Mouse (Mus musculus) left cerebral cortex, postnatal 10 days (tissue): ENCODE measurements around the gene Hist1h1d. TPM values are rescaled to one million over a fixed set of nuclear protein-coding genes. Genes with fewer than 3 reads are reported as not detected.
A peak's percentile ranks its signal among the peaks of the same experiment; 100 is the strongest.
"Not testable (repeated sequence)": the region's sequence is repeated elsewhere in the genome, so short reads cannot be mapped to it uniquely, and the experiment has no call there.

Source experiments
- DNase-seq, 2 experiments: peaks; one replicate each; pipeline ENCODE4 v3.0.0; 2021 to 2022; ENCODE audit warnings: low spot score in 2 of 2, mixed read lengths in 1 of 2; ENCODE audit errors: extremely low spot score in 1 of 2
- intact Hi-C: fragments of 180-260 bp; cut with DNase I; formaldehyde crosslinking; loops from one replicate; pipeline ENCODE4 v1.15.1; 2025
- total RNA-seq, 2 experiments: library from RNA; stranded (reverse); gene quantifications; 2 replicates each; pipeline ENCODE4 v1.2.3; 2021

The Hist1h1d gene
- total RNA-seq, 2 experiments from 2014 or later = 4.5 to 5.3 TPM

GRCm38 (mm10) chr13:23541497-23541896 lies 11.6 kb upstream of the Hist1h1d start:
- no peak for DNase-seq
- intact Hi-C loops = no loop called here

GRCm38 (mm10) chr13:23542225-23542980 lies 10.7 kb upstream of the Hist1h1d start:
- DNase-seq, intact Hi-C loops: not testable (repeated sequence)

GRCm38 (mm10) chr13:23542999-23543607 lies 10.0 kb upstream of the Hist1h1d start, which contains the start of gene Hist1h2bh:
Gene Hist1h2bh (minus strand): TSS chr13:23543392.
- peak; percentile 17 to 87 for DNase-seq
- intact Hi-C loops = not testable (repeated sequence)

GRCm38 (mm10) chr13:23543965-23544786 lies 8.9 kb upstream of the Hist1h1d start, which contains the start of gene Hist1h3f:
Gene Hist1h3f (plus strand): TSS chr13:23544052.
- intact Hi-C loops = no loop called here
- DNase-seq = peak; percentile 54 to 92

- DNase-seq, intact Hi-C loops: not testable (repeated sequence)
Measured at GRCm38 (mm10) chr13:23544787-23545120, 8.3 kb upstream of the Hist1h1d start.

GRCm38 (mm10) chr13:23546694-23547093 lies 6.4 kb upstream of the Hist1h1d start:
- DNase-seq = no peak
- intact Hi-C loops = no loop called here

GRCm38 (mm10) chr13:23550761-23551145 lies 2.3 kb upstream of the Hist1h1d start:
- no peak for DNase-seq
- intact Hi-C loops = loop anchor here (10.0 kb wide), 1 partner anchor 204 kb away; the partner anchor contains the start of genes Hist1h2ab, Hist1h3b and Hist1h4b

- intact Hi-C loops = loop anchor here (10.0 kb wide), 1 partner anchor 204 kb away; the partner anchor contains the start of genes Hist1h2ab, Hist1h3b and Hist1h4b
Measured at GRCm38 (mm10) chr13:23551146-23551834, 1.8 kb upstream of the Hist1h1d start, which contains the start of gene Hist1h4f. Gene Hist1h4f (minus strand): TSS chr13:23551648.

GRCm38 (mm10) chr13:23551931-23552914 lies 839 bp upstream of the Hist1h1d start:
- intact Hi-C loops = loop anchor here (10.0 kb wide), 1 partner anchor 203 kb away; the partner anchor contains the start of genes Hist1h2ab, Hist1h3b and Hist1h4b

More at GRCm38 (mm10) chr13:23551146-23551834, 1.8 kb upstream of the Hist1h1d start, which contains the start of gene Hist1h4f:
- peak; percentile 90 for DNase-seq

GRCm38 (mm10) chr13:23554393-23554792 lies 1.3 kb downstream of the Hist1h1d start:
- DNase-seq = no peak
- intact Hi-C loops = loop anchor here (10.0 kb wide), 1 partner anchor 200 kb away; the partner anchor contains the start of genes Hist1h2ab, Hist1h3b and Hist1h4b

More at GRCm38 (mm10) chr13:23551931-23552914, 839 bp upstream of the Hist1h1d start:
- DNase-seq = no peak

- intact Hi-C loops = loop anchor here (10.0 kb wide), 1 partner anchor 200 kb away; the partner anchor contains the start of genes Hist1h2ab, Hist1h3b and Hist1h4b
- peak; percentile 77 to 80 for DNase-seq
Measured at GRCm38 (mm10) chr13:23554925-23555838, 2.1 kb downstream of the Hist1h1d start.

GRCm38 (mm10) chr13:23555839-23556416 lies 2.9 kb downstream of the Hist1h1d start:
- intact Hi-C loops = loop anchor here (10.0 kb wide), 1 partner anchor 199 kb away; the partner anchor contains the start of genes Hist1h2ab, Hist1h3b and Hist1h4b
- DNase-seq = peak; percentile 61 to 90

- intact Hi-C loops = loop anchor here (10.0 kb wide), 1 partner anchor 198 kb away; the partner anchor contains the start of genes Hist1h2ab, Hist1h3b and Hist1h4b
Measured at GRCm38 (mm10) chr13:23556906-23557305, 3.8 kb downstream of the Hist1h1d start.

GRCm38 (mm10) chr13:23560699-23561098 lies 7.6 kb downstream of the Hist1h1d start:
- DNase-seq, intact Hi-C loops: not testable (repeated sequence)

More at GRCm38 (mm10) chr13:23556906-23557305, 3.8 kb downstream of the Hist1h1d start:
- no peak for DNase-seq

- intact Hi-C loops, DNase-seq: not testable (repeated sequence)
Measured at GRCm38 (mm10) chr13:23561531-23561882, 8.4 kb downstream of the Hist1h1d start.
